Mouse (Mus musculus): ENCODE results near the gene Padi3. TPM values are rescaled to one million over a fixed set of nuclear protein-coding genes. Genes with fewer than 3 reads are reported as not detected.

Gene Padi3
- total RNA-seq (2015; ENCODE audit: low replicate concordance) (not detected in 2 replicates), total RNA-seq (2017; ENCODE audit: low replicate concordance) (not detected in 2 replicates)

DNA sequence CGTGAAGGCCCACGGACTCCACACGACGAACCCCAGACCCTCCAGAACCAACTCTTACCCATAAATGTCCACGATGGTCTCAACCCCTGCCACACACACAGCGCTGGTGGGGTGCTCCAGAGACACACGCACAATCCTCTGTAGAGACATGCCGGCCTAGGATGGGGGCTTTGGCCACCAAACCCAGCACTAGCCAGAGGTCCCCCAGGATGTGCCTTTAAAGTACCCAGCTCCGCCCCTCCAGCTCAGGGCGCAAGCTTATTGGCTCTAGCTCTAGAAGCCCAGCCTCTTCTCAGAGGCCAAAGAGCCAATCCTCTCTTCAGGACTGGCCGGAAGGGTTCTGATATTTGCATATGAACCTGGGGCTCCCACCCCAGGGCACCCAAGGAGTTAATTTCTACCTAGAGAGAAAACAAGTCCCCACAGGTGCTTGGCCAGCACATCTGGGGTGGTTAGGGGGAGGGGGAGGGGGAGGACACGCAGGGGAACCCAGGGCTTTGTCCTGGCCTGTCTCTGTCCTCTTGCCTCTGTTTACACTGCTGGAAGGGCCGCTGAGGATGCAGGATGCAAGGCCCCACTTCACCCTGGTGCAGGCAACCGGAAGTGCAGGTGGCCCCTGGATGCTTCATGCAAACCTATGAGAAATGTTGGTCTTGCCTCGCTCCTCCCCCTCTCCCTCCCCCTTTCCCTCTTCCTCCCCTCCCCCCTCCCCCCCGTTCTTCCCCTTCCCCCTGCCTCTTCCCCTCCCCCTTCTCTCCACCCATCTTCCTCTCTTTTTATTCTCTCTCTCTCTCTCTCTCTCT lies at the start of gene Padi3:
Gene Padi3 (minus strand): TSS at position 191 of the 803 bp plus-strand sequence.
- no peak for ATAC-seq (replicated peaks; ENCODE audit: low FRiP score, poor library complexity, severe bottlenecking)

DNA sequence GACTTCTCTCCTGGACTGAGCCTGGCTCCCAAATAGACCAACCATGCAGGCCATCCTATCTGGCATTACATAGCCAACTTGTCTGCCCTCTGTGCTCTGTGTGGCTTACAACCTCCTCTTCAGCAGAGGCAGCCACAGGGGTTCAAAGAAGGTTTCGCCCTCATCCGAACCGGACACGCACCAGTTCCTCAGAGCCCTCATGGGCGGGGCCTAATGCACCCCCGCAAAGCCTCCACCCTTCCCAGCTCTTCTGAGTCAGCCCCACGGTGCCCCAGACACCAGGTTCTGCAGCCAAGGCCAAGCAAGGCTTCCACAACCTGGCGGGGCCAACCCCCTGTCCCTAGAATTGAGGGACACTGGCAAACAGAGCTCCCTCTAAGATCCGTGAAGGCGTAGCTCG lies 48.8 kb upstream of the Padi3 start:
- ATAC-seq (replicated peaks; ENCODE audit: low FRiP score, poor library complexity, severe bottlenecking): no peak

DNA sequence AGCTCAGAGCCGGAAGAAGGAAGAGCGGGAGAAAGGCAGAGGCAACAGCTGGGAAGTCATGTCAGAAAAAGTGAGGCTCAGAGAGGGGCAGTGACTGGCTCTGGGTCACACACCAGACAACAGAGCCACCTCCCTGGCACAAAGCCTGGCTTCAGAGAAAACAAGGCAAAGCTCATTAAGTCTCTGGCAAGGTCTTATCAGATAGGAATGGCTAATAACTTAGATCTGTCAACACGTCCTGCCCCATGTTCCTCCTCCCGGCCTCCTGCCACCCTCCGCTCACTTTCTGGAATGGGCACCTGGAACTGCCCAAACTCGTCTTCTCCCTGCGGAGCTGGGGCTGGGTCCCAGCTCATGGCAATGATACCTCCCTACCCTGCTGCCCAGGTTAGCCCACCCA lies 47.4 kb upstream of the Padi3 start:
- ATAC-seq (replicated peaks; ENCODE audit: low FRiP score, poor library complexity, severe bottlenecking): no peak

DNA sequence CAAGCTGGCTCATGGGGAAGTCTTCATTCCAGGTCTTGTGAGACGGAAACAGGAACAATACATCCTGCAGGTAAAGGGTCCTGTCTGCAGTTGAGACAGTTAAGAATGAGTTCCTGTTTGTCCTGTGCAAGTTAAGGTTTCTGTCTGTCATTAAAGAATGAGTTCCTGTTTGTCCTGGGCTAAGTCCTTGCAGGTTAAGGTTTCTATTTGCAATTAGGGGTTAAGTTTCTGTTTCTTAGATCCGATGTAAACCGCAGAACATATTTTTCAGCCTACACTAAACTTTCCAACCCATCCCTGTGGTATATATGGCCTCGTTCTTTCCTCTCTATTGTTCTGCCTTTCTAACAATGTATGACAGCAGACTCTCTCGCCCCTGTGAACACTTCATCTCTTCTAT lies 46.6 kb upstream of the Padi3 start:
- no peak for ATAC-seq (replicated peaks; ENCODE audit: low FRiP score, poor library complexity, severe bottlenecking)

DNA sequence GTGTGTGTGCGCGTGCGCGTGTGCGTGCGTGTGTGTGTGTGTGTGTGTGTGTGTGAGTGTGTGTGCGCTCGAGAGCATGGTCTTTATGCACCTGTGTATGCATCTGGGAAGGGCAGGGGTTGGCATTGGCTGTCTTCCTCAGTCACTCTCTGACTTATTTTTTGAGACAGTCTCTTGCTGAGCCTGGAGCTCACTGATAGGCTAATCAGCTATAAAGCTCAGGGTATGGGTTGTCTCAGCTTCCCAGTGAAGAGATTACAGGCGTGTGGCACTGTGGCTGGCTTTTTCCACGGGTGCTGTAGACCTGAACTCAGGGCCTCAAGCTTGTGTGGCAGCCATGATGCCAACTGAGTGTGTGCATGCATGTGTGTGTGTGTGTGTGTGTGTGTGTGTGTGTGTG lies 44.7 kb upstream of the Padi3 start:
- ATAC-seq (replicated peaks; ENCODE audit: low FRiP score, poor library complexity, severe bottlenecking): peak; percentile 76

DNA sequence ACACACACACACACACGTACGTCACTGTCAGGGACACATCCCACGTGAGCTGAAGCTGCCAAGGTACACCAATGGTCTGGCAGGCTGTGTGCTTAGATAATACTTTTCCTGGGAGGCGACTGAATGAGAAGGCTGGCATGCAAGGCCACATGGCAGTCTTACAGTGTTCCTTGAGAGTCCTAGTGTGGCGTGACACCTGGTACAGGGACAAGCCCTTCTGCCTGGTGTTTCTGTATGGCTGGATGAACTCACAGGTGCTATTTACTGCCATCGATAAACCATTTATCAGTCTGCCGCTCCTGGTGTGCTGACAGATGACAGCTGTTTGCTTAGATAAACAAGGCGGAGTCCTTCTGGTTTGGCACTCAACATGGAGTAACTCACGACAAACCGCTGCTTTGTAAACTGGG lies 44.0 kb upstream of the Padi3 start:
- ATAC-seq (replicated peaks; ENCODE audit: low FRiP score, poor library complexity, severe bottlenecking): peak; percentile 79

DNA sequence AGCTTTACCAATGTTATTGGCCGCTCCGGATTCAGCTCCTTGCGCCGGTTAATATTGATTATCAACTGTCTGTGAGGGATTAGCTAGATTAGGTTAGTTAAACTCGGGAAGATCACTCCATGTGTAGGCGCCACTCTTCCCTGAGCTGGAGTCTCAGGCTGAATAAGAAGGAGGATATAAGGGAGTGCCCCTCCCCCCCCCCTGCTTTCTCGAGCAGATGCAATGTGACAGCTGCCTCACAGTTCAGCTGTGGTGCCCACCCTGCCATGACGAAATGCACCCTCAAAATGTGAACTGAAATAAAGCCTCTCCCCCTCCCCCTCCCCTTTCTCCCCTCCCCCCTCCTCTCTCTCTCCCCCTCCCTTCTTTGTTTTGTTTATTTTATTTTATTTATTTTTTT lies 43.2 kb upstream of the Padi3 start:
- ATAC-seq (replicated peaks; ENCODE audit: low FRiP score, poor library complexity, severe bottlenecking): no peak

DNA sequence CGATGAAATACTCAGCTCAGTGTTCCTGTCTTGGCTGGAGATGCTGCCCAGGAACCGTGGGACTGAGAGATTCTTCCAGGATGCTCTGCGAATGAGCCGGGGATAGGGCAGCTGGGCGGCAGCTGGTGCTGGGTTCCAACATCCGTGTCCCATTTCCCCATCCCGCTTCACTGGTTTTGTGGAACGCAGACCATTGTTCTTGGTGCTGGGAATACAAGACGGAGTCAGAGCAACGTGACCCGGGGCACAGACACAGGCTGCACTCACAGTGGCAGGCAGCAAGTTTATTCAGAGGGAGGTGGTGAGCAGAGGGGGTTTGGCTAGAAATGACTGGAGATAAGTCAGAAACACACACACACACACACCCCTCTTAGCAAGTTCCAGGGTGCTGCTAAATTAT lies 38.9 kb upstream of the Padi3 start:
- ATAC-seq (replicated peaks; ENCODE audit: low FRiP score, poor library complexity, severe bottlenecking): no peak

DNA sequence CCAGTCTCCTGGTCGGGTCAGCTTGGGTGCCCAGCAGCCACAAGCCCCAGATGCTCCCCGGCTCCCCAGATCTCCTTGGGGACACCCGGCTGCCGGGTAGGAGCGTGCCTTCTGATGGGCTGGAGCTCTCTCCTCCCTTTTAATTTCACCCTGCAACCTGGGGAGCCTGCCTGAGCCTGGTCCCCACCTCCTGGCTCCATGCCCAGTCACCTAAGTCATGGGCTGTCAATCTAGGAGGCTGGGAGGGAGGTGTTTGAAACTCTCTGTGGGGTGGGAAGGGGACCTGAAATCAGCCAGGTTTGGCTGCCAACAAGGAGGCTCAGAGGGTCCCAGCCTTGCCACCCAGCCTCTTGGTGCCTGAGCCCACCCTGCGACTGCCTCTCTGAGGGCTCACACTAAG lies 35.2 kb upstream of the Padi3 start, which contains the start of gene Padi1:
Gene Padi1 (minus strand): TSS at position 113 of the 400 bp plus-strand sequence.
- ATAC-seq (replicated peaks; ENCODE audit: low FRiP score, poor library complexity, severe bottlenecking): no peak

DNA sequence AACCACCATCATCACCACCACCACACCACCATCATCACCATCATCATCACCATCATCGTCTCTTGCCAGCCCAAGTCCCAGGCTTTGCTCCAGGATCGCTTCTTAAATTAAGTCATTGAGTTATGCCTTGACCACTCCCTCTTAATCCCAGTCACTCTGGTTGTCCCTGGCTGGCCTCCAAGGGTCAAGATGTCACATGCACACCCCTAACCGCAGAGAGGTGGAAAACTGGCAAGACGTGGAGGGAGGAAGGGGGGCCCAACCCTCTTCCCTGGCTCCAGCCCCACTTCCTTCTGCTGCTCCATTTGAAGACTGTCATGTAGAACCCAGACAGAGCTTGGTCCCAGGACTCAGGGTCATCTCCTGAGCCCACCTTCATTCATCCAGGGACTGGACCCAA lies 34.5 kb upstream of the Padi3 start:
- ATAC-seq (replicated peaks; ENCODE audit: low FRiP score, poor library complexity, severe bottlenecking): no peak

DNA sequence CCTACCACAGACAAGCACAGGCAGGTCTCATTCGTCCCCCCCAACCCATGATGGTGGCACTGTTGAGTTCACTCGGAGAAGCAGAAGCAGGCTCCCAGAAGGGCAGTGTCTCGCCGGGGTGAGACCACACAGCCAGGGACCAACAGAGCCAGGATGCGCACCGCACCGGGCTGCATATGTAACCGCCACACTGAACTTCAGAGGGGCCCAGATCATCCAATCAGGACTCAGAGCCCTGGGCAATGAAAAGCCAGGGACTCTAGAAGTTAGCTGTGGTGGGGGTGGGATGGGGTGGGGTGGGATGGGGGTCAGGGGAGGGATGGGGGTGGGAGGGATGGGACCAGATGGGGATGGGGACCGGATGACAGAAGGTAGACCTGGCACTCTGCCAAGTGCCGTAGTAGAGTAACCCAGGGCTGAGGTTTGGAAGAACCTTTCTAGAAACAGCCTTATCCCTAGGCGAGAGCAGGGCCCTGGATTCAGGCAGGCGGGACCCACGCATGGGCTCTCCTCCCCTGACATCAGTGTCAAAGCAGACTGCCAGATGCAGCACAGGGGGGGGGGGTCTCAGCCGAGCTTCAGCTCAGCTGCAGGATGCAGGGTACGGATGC lies 33.3 kb upstream of the Padi3 start:
- no peak for ATAC-seq (replicated peaks; ENCODE audit: low FRiP score, poor library complexity, severe bottlenecking)

DNA sequence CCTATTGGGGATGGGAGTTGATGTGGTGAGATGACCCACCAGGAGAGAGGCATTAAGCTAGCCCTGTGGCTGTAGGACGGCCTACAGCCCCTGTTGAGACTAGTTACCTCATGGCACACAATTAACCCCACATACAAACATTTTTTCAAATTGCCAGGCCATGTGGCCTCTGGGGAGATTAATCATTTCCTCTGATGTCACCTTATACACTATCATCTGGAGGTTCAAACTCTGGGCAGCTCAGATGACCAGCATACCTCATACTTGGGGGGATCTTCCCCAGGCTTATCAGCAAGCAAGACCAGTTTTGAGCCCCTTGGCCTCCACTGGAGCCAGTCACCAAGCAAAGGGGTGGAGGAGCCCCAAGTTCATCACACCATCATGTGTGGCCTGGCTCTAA lies 32.5 kb upstream of the Padi3 start:
- ATAC-seq (replicated peaks; ENCODE audit: low FRiP score, poor library complexity, severe bottlenecking): no peak

DNA sequence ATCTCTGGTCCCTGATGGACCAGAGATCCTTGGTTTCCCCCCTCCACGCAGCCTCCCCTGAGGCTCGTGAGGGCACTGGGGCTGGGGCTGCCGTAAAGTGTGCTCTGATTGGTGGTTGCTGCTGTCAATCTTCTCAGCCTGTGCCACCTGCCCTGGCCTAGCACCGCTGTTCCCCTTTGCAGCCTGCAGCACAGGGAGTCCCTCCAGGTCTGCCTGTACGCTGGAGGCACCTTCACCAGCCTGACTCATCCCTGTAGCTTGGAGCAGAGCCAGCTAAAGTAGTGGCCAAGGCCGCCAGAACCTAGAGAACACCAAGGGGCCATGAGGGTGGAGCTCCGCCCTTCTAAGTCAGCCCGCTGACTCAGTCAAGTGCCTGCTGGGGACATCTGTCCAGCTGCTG lies 27.4 kb upstream of the Padi3 start:
- ATAC-seq (replicated peaks; ENCODE audit: low FRiP score, poor library complexity, severe bottlenecking): no peak

DNA sequence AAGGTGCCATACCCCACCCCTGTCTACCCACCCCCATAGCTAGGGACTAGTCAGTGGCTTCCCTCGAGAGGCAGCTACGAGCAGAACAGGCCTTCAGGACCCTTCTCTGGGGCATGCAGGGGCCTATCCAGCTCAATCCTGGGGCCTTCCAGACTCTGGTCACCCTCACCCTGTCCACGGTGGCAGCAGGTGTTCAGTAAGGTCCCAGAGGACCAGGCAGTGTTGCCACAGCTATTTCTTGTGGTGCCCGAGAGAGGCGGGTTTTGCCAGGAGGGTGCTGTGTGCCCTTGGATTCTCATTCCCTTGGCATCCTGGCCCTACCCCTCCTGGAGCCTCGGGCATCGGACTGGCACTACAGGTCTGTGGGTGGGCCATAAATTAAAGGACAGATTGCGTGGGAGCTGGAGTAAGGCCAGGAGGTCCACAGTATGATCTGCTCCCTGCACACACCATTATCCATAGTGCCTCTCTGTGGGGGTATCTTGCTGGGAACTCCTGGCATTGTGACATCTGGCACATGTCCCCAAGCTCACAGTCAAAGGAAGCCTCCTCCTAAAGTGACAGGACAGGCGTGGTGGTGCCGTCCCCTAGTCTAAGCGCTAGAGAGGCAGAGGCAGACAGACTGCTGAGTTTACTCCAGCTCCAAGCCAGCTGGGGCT lies 25.9 kb upstream of the Padi3 start:
- no peak for ATAC-seq (replicated peaks; ENCODE audit: low FRiP score, poor library complexity, severe bottlenecking)

DNA sequence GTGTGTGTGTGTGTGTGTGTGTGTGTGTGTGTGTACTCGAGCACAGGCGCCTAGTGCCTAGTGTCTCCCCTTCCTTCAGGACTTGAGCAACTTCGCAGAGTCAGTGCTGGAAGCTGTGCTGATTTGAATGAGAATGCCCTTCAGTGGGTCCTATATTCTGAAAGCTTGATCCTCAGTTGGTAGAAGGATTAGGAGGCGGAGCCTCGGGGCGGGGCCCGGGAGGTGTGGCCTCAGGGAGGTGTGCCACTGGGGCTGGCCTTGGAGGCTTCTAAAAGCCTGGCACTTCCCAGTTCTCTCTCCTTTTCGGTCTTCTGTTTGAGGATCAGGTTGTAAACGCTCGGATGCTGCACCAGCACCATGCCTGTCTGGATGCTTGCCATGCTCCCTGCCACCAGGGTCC lies 25.2 kb upstream of the Padi3 start:
- ATAC-seq (replicated peaks; ENCODE audit: low FRiP score, poor library complexity, severe bottlenecking): peak; percentile 82

DNA sequence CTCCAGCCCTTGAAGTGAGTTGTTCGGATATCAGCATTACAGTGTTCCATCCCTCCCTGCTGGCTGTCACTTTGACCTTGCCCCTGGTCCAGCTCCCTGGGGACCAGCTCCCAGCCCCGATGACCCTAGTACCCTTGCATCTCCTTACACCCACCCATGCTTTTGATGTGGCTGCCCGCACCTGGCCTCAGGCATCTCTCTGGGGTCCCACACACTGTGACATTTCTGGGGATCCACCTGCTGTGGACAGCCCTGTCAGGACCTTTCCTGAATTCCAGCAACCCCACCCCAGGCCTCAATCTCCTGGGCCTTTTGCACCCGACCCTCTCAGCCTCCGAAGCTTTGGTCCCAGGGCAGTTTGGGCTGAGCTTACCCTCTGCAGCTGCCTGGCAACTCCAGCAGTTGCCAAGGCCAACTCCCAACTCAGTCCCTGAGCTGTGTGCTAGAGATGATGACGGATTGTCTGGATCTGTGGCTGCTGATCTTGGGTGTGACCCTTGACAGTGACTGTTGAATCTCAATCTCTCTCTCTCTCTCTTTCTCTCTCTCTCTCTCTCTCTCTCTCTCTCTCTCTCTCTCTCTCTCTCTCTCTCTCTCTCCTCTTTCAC lies 24.0 kb upstream of the Padi3 start:
- ATAC-seq (replicated peaks; ENCODE audit: low FRiP score, poor library complexity, severe bottlenecking): no peak

DNA sequence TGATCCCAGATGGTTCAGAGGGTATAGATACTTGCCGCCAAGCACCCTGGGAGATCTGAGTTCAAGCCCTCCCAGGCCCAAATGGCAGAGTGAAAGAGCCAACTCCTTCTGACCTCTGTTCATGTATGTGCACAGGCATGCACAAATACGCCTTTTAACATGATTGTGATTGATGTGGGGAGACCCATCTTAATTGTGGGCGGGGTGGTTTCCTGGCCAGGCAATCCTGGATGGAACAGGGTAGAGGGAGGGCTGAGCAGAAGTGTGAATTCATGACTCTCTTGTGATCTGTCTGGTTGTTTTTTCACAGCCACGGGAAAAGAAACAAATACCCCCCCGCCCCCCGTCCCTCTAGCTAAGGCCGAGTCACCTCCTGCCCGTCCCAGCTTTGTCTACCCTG lies 22.4 kb upstream of the Padi3 start:
- no peak for ATAC-seq (replicated peaks; ENCODE audit: low FRiP score, poor library complexity, severe bottlenecking)

DNA sequence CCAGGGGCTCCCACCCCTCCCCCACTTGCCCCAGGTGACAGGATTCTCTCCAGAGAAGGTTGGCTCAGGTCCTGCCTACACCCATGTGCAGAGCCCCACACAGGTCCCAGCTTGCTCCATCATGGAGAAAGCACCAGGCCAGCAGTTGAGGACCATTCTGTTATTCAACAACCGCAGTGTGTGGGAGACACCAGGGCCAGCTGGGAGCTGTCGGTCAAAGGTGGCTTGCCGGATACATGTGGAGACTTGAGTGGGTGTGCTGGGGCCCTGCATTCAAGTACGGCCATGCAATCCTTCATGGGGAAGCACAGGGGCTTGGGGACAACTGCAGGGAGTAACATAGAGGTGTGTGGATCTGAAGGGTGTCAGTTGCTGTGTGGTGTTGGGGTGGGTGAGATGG lies 21.4 kb upstream of the Padi3 start:
- ATAC-seq (replicated peaks; ENCODE audit: low FRiP score, poor library complexity, severe bottlenecking): no peak

DNA sequence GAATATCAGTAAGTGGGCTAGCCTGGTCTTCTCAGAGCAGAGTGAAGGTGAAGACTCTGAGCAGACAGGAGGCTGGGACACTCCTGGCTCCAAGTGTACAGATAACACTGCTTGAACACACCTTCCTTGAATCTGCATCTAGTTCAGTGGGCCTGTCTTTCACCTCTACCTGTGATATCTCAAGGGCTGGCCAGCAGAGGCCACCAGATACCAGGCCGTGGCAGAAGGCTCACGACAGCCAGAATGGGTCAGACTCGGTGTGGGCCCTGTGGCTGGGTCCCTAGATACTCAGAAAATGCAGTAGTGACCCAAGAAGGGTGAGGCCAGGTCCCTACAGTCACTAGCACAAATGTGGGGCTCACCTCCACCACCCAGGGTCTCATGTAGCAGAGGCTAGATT lies 16.8 kb upstream of the Padi3 start:
- ATAC-seq (replicated peaks; ENCODE audit: low FRiP score, poor library complexity, severe bottlenecking): 0 out of 2 replicates have a peak, but pooled peaks have one; percentile 11

DNA sequence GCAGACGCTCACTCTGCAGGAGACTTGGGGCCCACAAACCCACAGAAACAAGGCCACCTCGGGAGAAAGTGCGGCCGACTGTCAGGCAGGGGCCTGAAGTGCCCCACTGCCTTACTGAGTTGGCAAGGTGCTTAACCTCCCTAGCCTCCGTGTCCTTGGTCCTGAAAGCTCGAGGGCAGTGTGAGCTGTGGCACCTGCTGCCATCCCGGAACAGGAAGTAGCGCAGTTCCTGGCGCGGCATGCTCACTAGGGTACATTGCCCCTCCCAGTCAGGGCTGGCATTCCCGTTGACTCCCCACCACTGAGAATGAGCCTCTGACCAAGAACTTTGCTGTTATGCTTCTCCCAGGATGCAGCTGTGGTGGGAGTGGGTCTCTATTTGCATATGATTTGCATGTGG lies 15.5 kb upstream of the Padi3 start:
- no peak for ATAC-seq (replicated peaks; ENCODE audit: low FRiP score, poor library complexity, severe bottlenecking)

All from erythroblast, adult 5-6 weeks (primary cell).